Mouse (Mus musculus): Measurements from ENCODE around the gene Tmem59. TPM values are rescaled to one million over a fixed set of nuclear protein-coding genes. Genes with fewer than 3 reads are reported as not detected.

The Tmem59 gene
- polyA plus RNA-seq, 1 experiment from 2014 or later = 560 TPM

DNA sequence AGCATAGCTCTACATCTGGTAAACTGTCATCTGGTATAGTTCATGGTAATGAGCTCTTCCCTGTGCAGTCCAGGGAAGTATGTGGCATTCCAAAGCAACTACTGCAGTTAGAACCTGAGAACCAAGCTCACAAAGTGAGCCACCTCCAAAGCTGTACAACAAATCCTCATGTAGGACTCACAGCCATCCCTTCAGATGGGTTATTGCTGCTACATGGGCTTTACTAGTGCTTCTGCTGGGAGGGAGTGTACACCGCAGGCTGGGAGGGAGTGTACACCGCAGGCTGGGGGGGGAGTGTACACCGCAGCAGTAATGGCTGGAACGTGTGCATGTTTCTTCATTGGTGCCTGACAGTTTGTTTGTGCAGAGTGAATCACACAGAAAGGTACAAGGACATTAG, 5.0 kb downstream of the Tmem59 start:
- Histone ChIP-seq H3K9me3 (ENCODE audit: control insufficient read depth) (no peaks in the 10 kb centered on the region), H3K4me1 (replicated peaks; ENCODE audit: control insufficient read depth, insufficient read depth, low read length) (peaks cover 4% of the 10 kb centered on the region; the same call in 1 of the 2 replicates), H3K27ac (ENCODE audit: low read depth, low read length) (no peak overlapping the region), H3K4me2 (replicated peaks; ENCODE audit: low read depth) (no peak overlapping the region), H3K36me3 (ENCODE audit: control insufficient read depth, insufficient read depth) (peaks cover 15% of the 10 kb centered on the region), H3K4me3 (ENCODE audit: low read depth, low read length) (no peak overlapping the region), H3K9ac (ENCODE audit: low read depth, low read length) (no peak overlapping the region), H3K27me3 (replicated peaks; ENCODE audit: control insufficient read depth, insufficient read depth, low read length) (no peaks in the 10 kb centered on the region)
- TF ChIP-seq CTCF (IDR thresholded peaks at IDR 0.05; ENCODE audit: low read depth) = no peak
- 68% methylated on average over 4 of the region's 4 CpGs for WGBS
- ATAC-seq = no peak

DNA sequence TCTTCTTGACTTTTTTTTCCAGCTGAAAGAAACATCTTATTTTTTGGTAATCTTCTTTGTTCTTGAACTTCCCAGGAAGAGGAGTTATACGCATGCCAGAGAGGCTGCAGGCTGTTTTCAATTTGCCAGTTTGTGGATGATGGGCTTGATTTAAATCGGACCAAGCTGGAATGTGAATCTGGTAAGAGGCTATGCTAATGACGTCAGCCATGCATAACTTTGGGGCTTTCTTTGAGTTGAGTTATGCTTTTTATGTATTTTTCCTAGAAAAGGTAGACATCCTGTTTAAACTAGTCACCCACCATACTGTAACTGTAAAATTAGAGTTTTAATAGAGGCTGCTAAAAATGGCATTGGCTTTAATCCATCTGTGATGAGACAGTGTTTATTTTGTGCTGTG, 7.5 kb downstream of the Tmem59 start:
- Histone ChIP-seq H3K4me2 (replicated peaks; ENCODE audit: low read depth) (no peak overlapping the region), H3K27ac (ENCODE audit: low read depth, low read length) (no peak overlapping the region), H3K4me1 (replicated peaks; ENCODE audit: control insufficient read depth, insufficient read depth, low read length) (0 out of 2 replicates have a peak, but pooled peaks cover 4% of the 10 kb centered on the region), H3K4me3 (ENCODE audit: low read depth, low read length) (no peak overlapping the region), H3K9ac (ENCODE audit: low read depth, low read length) (no peak overlapping the region), H3K36me3 (ENCODE audit: control insufficient read depth, insufficient read depth) (peaks cover 30% of the 10 kb centered on the region), H3K27me3 (replicated peaks; ENCODE audit: control insufficient read depth, insufficient read depth, low read length) (no peaks in the 10 kb centered on the region), H3K9me3 (ENCODE audit: control insufficient read depth) (no peaks in the 10 kb centered on the region)
- no peak for ATAC-seq
- no peak for TF ChIP-seq CTCF (IDR thresholded peaks at IDR 0.05; ENCODE audit: low read depth)
- WGBS = 76% methylated on average over 3 of the region's 3 CpGs

DNA sequence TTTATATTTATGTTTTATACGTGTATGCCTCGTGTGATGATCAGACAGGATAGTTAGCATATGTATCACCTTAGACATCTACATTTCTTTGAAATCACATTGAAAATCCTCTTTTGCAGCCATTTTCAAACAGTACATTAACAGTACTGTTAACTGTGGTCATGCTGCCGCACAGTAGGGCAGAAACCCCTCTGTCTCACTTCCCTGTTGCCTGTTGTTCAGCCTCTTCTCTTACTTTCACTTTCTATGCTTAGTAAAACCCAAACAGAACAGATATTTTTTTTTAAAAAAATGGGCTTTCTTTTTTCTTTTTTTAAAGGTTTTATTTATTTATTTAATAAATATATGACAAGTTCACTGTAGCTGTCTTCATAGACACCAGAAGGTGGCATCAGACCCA, 15.6 kb downstream of the Tmem59 start:
- Histone ChIP-seq H3K27me3 (replicated peaks; ENCODE audit: control insufficient read depth, insufficient read depth, low read length) (no peaks in the 10 kb centered on the region), H3K27ac (ENCODE audit: low read depth, low read length) (no peak overlapping the region), H3K4me1 (replicated peaks; ENCODE audit: control insufficient read depth, insufficient read depth, low read length) (no peaks in the 10 kb centered on the region), H3K4me3 (ENCODE audit: low read depth, low read length) (no peak overlapping the region), H3K4me2 (replicated peaks; ENCODE audit: low read depth) (no peak overlapping the region), H3K9me3 (ENCODE audit: control insufficient read depth) (no peaks in the 10 kb centered on the region), H3K36me3 (ENCODE audit: control insufficient read depth, insufficient read depth) (peaks cover 78% of the 10 kb centered on the region), H3K9ac (ENCODE audit: low read depth, low read length) (no peak overlapping the region)
- 94% methylated on average over 3 of the region's 3 CpGs for WGBS
- no peak for ATAC-seq
- TF ChIP-seq CTCF (IDR thresholded peaks at IDR 0.05; ENCODE audit: low read depth) = no peak

DNA sequence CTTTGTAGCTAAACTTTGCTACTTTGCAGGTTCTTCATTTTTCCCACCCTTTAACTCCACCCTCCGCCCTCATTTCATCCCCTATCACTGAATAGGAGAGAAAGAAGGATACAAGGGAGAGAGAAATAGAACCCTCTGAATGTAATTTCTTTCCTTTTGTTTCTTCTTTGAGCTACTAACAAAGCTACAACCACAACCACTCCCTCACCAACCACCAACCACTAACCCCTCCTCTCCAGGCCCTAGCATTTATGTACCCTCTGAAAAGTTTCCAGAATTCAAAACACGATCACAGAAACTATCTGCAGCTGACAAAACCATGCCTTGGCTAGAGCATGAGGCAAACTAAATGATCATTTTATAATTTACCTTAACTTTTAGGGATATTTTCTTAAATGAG, 18.3 kb downstream of the Tmem59 start:
- Histone ChIP-seq H3K27ac (ENCODE audit: low read depth, low read length) (no peak overlapping the region), H3K4me1 (replicated peaks; ENCODE audit: control insufficient read depth, insufficient read depth, low read length) (no peaks in the 10 kb centered on the region), H3K4me3 (ENCODE audit: low read depth, low read length) (no peak overlapping the region), H3K4me2 (replicated peaks; ENCODE audit: low read depth) (no peak overlapping the region), H3K36me3 (ENCODE audit: control insufficient read depth, insufficient read depth) (peaks cover 81% of the 10 kb centered on the region), H3K9me3 (ENCODE audit: control insufficient read depth) (no peaks in the 10 kb centered on the region), H3K9ac (ENCODE audit: low read depth, low read length) (no peak overlapping the region), H3K27me3 (replicated peaks; ENCODE audit: control insufficient read depth, insufficient read depth, low read length) (no peaks in the 10 kb centered on the region)
- ATAC-seq = no peak
- TF ChIP-seq CTCF (IDR thresholded peaks at IDR 0.05; ENCODE audit: low read depth) = no peak
- whole genome bisulfite sequencing = 93% methylated on average over 2 of the region's 2 CpGs

DNA sequence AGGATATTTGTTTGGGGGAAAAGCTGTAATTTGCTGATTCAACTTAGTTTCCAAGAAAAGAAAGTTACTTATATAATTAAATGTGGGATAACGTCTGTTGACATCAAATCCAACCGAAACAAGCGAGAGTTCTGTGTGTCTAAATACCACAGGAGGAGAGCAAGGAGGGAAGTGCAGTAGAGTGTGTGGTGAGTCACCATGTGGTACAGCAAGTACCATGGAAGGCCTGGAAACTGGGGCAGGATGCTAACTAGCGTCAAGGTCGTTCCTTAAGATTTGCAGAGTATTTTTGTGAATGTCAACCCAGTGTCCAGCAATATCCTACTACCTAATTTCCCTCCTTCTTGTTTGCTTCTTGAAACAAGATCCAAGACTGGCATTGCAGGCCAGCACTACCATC, 19.9 kb downstream of the Tmem59 start:
- peaks cover 81% of the 10 kb centered on the region for H3K36me3 ChIP-seq (ENCODE audit: control insufficient read depth, insufficient read depth)
- no peaks in the 10 kb centered on the region for H3K9me3 ChIP-seq (ENCODE audit: control insufficient read depth)
- H3K27me3 ChIP-seq (replicated peaks; ENCODE audit: control insufficient read depth, insufficient read depth, low read length) = no peaks in the 10 kb centered on the region
- no peak for TF ChIP-seq CTCF (IDR thresholded peaks at IDR 0.05; ENCODE audit: low read depth)
- ATAC-seq = no peak
- no peak overlapping the region for H3K4me2 ChIP-seq (replicated peaks; ENCODE audit: low read depth)
- H3K4me3 ChIP-seq (ENCODE audit: low read depth, low read length) = no peak overlapping the region
- 98% methylated on average over 5 of the region's 5 CpGs for WGBS
- H3K9ac ChIP-seq (ENCODE audit: low read depth, low read length) = no peak overlapping the region
- H3K4me1 ChIP-seq (replicated peaks; ENCODE audit: control insufficient read depth, insufficient read depth, low read length) = no peaks in the 10 kb centered on the region
- no peak overlapping the region for H3K27ac ChIP-seq (ENCODE audit: low read depth, low read length)

DNA sequence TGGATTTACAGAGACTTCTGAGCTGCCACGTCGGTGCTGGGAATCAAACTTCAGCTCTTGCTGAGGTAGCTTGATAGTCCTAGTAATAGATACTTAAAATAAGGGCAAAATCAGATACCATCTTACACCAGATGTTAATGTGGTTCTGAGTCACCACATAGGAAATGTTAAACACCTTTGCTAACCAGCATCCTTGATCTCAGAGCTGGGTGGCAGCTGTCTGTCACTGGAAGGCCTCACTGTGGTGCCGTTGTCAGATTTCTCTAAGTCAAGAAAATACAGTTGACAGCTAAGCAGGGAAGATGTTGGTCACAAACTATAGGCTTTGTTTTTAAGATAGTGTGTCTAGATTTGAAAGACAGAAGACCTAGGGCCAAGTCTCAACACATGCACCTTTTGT, 23.6 kb downstream of the Tmem59 start:
- no peak for ATAC-seq
- no peak overlapping the region for H3K4me2 ChIP-seq (replicated peaks; ENCODE audit: low read depth)
- TF ChIP-seq CTCF (IDR thresholded peaks at IDR 0.05; ENCODE audit: low read depth) = no peak
- no peak overlapping the region for H3K9ac ChIP-seq (ENCODE audit: low read depth, low read length)
- no peaks in the 10 kb centered on the region for H3K9me3 ChIP-seq (ENCODE audit: control insufficient read depth)
- H3K36me3 ChIP-seq (ENCODE audit: control insufficient read depth, insufficient read depth) = peaks cover 66% of the 10 kb centered on the region
- 96% methylated on average over 3 of the region's 3 CpGs for WGBS
- H3K27ac ChIP-seq (ENCODE audit: low read depth, low read length) = no peak overlapping the region
- no peak overlapping the region for H3K4me3 ChIP-seq (ENCODE audit: low read depth, low read length)
- no peaks in the 10 kb centered on the region for H3K4me1 ChIP-seq (replicated peaks; ENCODE audit: control insufficient read depth, insufficient read depth, low read length)
- no peaks in the 10 kb centered on the region for H3K27me3 ChIP-seq (replicated peaks; ENCODE audit: control insufficient read depth, insufficient read depth, low read length)

DNA sequence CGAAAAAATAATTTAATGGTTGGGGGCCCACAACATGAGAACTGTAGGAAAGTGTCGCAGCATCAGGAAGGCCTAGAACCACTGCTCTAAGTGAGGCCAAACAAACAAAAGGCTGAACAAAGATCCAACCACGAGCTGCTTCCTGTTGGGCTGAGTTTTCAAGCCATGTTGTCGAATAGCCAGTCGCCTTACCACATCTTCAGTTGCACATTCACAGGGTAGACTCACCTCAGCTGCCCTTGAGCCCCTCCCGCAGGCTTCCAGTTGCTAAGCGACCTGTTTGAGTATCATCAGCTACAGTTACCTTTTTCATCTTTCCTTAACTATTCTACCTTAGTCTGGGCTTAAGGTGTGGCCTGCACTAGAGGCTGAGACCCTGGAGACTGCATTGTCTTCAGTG, 24.8 kb downstream of the Tmem59 start:
- H3K36me3 ChIP-seq (ENCODE audit: control insufficient read depth, insufficient read depth) = peaks cover 64% of the 10 kb centered on the region
- no peak for ATAC-seq

More for the DNA sequence above, 24.8 kb downstream of the Tmem59 start:
- Histone ChIP-seq H3K27ac (ENCODE audit: low read depth, low read length) (no peak overlapping the region), H3K4me3 (ENCODE audit: low read depth, low read length) (no peak overlapping the region), H3K9ac (ENCODE audit: low read depth, low read length) (no peak overlapping the region), H3K9me3 (ENCODE audit: control insufficient read depth) (no peaks in the 10 kb centered on the region), H3K27me3 (replicated peaks; ENCODE audit: control insufficient read depth, insufficient read depth, low read length) (no peaks in the 10 kb centered on the region), H3K4me1 (replicated peaks; ENCODE audit: control insufficient read depth, insufficient read depth, low read length) (no peaks in the 10 kb centered on the region), H3K4me2 (replicated peaks; ENCODE audit: low read depth) (no peak overlapping the region)
- no peak for TF ChIP-seq CTCF (IDR thresholded peaks at IDR 0.05; ENCODE audit: low read depth)
- 71% methylated on average over 7 of the region's 7 CpGs for WGBS
